Mouse (Mus musculus): ENCODE measurements at regions not wholly inside any gene's neighbourhood (a gene's known extent, or its start where the extent isn't known, plus 50 kb on each side); places are given as distances from the start of the nearest gene placed in this dataset.

DNA sequence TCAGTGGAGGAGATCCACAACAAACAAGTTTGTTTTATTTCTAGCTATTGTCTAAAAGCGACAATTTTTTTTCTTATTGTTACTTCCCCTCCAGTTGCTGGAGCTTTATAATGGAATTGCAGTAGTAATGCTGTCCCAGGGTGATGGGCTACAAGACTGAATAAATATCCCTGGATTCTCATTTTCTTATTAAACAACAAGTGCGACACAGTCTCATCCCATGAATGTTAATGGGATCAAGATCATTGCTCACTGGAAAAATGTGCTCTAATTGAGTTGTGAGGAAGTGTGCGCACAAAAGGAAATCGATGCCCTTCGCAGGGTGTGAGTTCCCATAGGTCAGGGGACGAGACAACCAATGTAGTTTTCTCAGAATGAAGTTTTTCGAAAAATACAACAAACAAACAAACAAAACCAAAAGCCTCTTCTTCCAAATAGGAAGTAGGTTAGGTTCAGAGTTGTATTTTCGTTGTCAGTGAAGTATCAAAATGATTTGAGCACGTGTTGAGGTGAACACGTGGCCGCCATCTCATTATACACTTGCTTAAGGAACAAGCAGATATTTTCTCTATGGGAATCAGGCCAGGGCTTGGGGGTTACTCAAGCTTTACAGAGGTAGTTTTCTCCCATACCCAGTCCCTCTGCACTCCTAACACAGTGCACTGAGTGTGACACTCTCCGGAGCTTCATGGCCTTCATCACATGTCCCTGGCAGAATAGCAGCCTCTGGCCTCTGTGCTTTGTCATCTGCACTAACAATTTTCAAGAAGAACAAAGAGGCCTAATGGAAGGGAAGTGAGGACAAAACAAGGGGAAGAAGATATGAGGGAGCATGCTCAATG, 205.7 kb downstream of the Rnf152 start:
- no peaks in the 10 kb centered on the region for H3K4me1 ChIP-seq (ENCODE audit: insufficient read depth, low read length)
- DNase-seq (ENCODE audit: low spot score) (peak; percentile 4), ATAC-seq (ENCODE audit: low FRiP score) (no peak)
- no peaks in the 10 kb centered on the region for H3K27me3 ChIP-seq (ENCODE audit: insufficient read depth, low read length)
- no peaks in the 10 kb centered on the region for H3K9me3 ChIP-seq (ENCODE audit: low read length)
- no peak overlapping the region for H3K9ac ChIP-seq (replicated peaks; ENCODE audit: low read length, poor library complexity, severe bottlenecking)
- no peak overlapping the region for H3K4me2 ChIP-seq (ENCODE audit: low read depth, low read length, poor library complexity, severe bottlenecking)
- WGBS, result 72% methylated on average over 12 of the region's 12 CpGs
- no peak for TF ChIP-seq CTCF (IDR thresholded peaks at IDR 0.05)
- no peaks in the 10 kb centered on the region for H3K36me3 ChIP-seq (ENCODE audit: insufficient read depth, low read length)
- no peak overlapping the region for H3K27ac ChIP-seq (ENCODE audit: low read depth, low read length)
- no peak overlapping the region for H3K4me3 ChIP-seq (ENCODE audit: low read depth, low read length)

DNA sequence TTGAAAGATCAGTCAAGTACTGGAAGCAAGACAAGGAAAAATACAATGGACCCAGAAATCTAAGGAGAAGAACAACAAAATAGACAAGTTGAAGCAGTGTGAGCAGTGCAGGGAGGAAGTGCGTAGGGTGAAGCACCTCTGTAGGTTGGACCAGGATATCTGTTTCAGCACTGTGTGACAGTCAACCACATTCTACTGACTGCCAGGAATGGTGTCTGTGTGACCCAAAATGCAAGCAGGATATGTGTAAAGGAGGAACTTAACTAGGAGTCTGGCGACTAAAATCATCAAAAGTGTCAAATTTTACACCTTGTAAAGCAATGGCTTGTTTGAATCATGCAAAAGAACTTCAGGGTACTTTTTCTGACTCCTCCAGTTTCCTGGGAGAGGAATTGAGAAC, 207.7 kb downstream of the Rnf152 start:
- Histone ChIP-seq H3K4me1 (ENCODE audit: insufficient read depth, low read length) (no peaks in the 10 kb centered on the region), H3K9ac (replicated peaks; ENCODE audit: low read length, poor library complexity, severe bottlenecking) (no peak overlapping the region), H3K4me2 (ENCODE audit: low read depth, low read length, poor library complexity, severe bottlenecking) (no peak overlapping the region), H3K4me3 (ENCODE audit: low read depth, low read length) (no peak overlapping the region), H3K9me3 (ENCODE audit: low read length) (no peaks in the 10 kb centered on the region), H3K36me3 (ENCODE audit: insufficient read depth, low read length) (no peaks in the 10 kb centered on the region), H3K27ac (ENCODE audit: low read depth, low read length) (no peak overlapping the region), H3K27me3 (ENCODE audit: insufficient read depth, low read length) (no peaks in the 10 kb centered on the region)
- TF ChIP-seq CTCF (IDR thresholded peaks at IDR 0.05), result no peak
- WGBS, result 92% methylated on average over 2 of the region's 2 CpGs
- ATAC-seq (ENCODE audit: low FRiP score) (no peak), DNase-seq (ENCODE audit: low spot score) (no peak)

DNA sequence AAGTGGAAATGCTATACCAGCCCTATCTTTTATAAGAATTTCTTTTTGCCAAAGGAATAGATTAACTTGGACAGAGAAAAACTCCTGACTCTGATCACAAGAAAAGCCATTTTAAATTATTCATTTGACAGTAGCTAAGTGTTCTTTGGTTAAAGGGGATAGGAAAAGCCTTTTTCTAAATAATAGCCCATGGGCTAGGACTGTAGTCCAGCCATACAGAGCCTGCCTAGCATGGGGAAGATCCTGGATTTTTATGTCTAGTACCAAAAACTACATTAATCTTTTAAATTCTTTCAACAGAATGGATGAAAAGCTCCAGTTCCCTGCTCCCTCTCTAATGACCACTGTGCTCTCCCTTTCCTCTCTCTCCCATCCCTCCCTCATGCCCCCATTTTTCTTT, 208.5 kb downstream of the Rnf152 start:
- no peaks in the 10 kb centered on the region for H3K9me3 ChIP-seq (ENCODE audit: low read length)
- no peak for TF ChIP-seq CTCF (IDR thresholded peaks at IDR 0.05)
- DNase-seq (ENCODE audit: low spot score), result no peak
- no peaks in the 10 kb centered on the region for H3K27me3 ChIP-seq (ENCODE audit: insufficient read depth, low read length)
- H3K27ac ChIP-seq (ENCODE audit: low read depth, low read length), result no peak overlapping the region
- ATAC-seq (ENCODE audit: low FRiP score), result peak; percentile 25; the same call in 1 of the 2 replicates
- no peaks in the 10 kb centered on the region for H3K36me3 ChIP-seq (ENCODE audit: insufficient read depth, low read length)
- H3K9ac ChIP-seq (replicated peaks; ENCODE audit: low read length, poor library complexity, severe bottlenecking), result no peak overlapping the region
- no peak overlapping the region for H3K4me3 ChIP-seq (ENCODE audit: low read depth, low read length)
- H3K4me1 ChIP-seq (ENCODE audit: insufficient read depth, low read length), result no peaks in the 10 kb centered on the region
- no peak overlapping the region for H3K4me2 ChIP-seq (ENCODE audit: low read depth, low read length, poor library complexity, severe bottlenecking)

GRCm38 (mm10) chr1:105123936-105124335, 232.6 kb downstream of the Rnf152 start:
- H3K9ac ChIP-seq (replicated peaks; ENCODE audit: low read length, poor library complexity, severe bottlenecking), result no peak overlapping the region
- no peaks in the 10 kb centered on the region for H3K27me3 ChIP-seq (ENCODE audit: insufficient read depth, low read length)
- H3K9me3 ChIP-seq (ENCODE audit: low read length), result no peaks in the 10 kb centered on the region
- no peak overlapping the region for H3K27ac ChIP-seq (ENCODE audit: low read depth, low read length)
- DNase-seq (ENCODE audit: low spot score) (no peak), ATAC-seq (ENCODE audit: low FRiP score) (no peak)
- WGBS, result 72% methylated on average over 4 of the region's 4 CpGs
- no peak for TF ChIP-seq CTCF (IDR thresholded peaks at IDR 0.05)
- no peak overlapping the region for H3K4me2 ChIP-seq (ENCODE audit: low read depth, low read length, poor library complexity, severe bottlenecking)
- H3K4me1 ChIP-seq (ENCODE audit: insufficient read depth, low read length), result no peaks in the 10 kb centered on the region
- no peaks in the 10 kb centered on the region for H3K36me3 ChIP-seq (ENCODE audit: insufficient read depth, low read length)
- H3K4me3 ChIP-seq (ENCODE audit: low read depth, low read length), result no peak overlapping the region

GRCm38 (mm10) chr1:105117888-105118287, 238.6 kb downstream of the Rnf152 start:
- Histone ChIP-seq H3K27me3 (ENCODE audit: insufficient read depth, low read length) (no peaks in the 10 kb centered on the region), H3K9me3 (ENCODE audit: low read length) (no peaks in the 10 kb centered on the region), H3K36me3 (ENCODE audit: insufficient read depth, low read length) (no peaks in the 10 kb centered on the region), H3K9ac (replicated peaks; ENCODE audit: low read length, poor library complexity, severe bottlenecking) (no peak overlapping the region), H3K4me1 (ENCODE audit: insufficient read depth, low read length) (no peaks in the 10 kb centered on the region), H3K4me3 (ENCODE audit: low read depth, low read length) (no peak overlapping the region), H3K27ac (ENCODE audit: low read depth, low read length) (no peak overlapping the region), H3K4me2 (ENCODE audit: low read depth, low read length, poor library complexity, severe bottlenecking) (no peak overlapping the region)
- DNase-seq (ENCODE audit: low spot score), result no peak
- TF ChIP-seq CTCF (IDR thresholded peaks at IDR 0.05), result no peak
- ATAC-seq (ENCODE audit: low FRiP score), result no peak
- 81% methylated on average over 2 of the region's 2 CpGs for WGBS

DNA sequence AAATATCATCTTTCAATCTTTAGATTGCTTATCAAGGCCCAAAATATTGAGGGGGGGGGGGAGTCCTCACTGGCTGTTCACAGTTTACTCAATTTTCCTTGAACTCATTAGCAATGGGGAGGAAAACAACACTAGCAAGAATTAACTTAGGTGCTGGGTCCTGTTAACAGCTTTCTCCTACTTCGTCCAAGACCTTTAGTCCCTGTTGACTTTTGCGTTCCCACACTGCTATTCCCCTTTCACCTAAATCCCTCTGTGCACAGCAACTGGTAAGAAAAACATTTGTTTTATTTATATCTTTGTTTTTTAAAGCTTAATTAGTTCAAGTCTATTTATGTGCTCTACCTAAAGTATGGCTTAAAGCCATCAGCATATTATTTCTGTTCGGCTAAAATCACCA, 240.3 kb downstream of the Rnf152 start:
- no peak overlapping the region for H3K4me2 ChIP-seq (ENCODE audit: low read depth, low read length, poor library complexity, severe bottlenecking)
- WGBS, result 80% methylated on average over 3 of the region's 3 CpGs

More for the DNA sequence above, 240.3 kb downstream of the Rnf152 start:
- TF ChIP-seq CTCF (IDR thresholded peaks at IDR 0.05), result no peak
- no peak for DNase-seq (ENCODE audit: low spot score)
- no peak overlapping the region for H3K27ac ChIP-seq (ENCODE audit: low read depth, low read length)
- H3K27me3 ChIP-seq (ENCODE audit: insufficient read depth, low read length), result no peaks in the 10 kb centered on the region
- no peak overlapping the region for H3K9ac ChIP-seq (replicated peaks; ENCODE audit: low read length, poor library complexity, severe bottlenecking)
- no peaks in the 10 kb centered on the region for H3K36me3 ChIP-seq (ENCODE audit: insufficient read depth, low read length)
- H3K9me3 ChIP-seq (ENCODE audit: low read length), result no peaks in the 10 kb centered on the region
- H3K4me1 ChIP-seq (ENCODE audit: insufficient read depth, low read length), result no peaks in the 10 kb centered on the region
- ATAC-seq (ENCODE audit: low FRiP score), result no peak
- no peak overlapping the region for H3K4me3 ChIP-seq (ENCODE audit: low read depth, low read length)

Measured in midbrain, postnatal 0 days (tissue).